Mouse (Mus musculus): Measurements from ENCODE around the gene Tenm2. TPM values are rescaled to one million over a fixed set of nuclear protein-coding genes. Genes with fewer than 3 reads are reported as not detected.

Tenm2 gene
- total RNA-seq (2021): 10 to 100 TPM; 73.5 to 92.9 TPM

DNA sequence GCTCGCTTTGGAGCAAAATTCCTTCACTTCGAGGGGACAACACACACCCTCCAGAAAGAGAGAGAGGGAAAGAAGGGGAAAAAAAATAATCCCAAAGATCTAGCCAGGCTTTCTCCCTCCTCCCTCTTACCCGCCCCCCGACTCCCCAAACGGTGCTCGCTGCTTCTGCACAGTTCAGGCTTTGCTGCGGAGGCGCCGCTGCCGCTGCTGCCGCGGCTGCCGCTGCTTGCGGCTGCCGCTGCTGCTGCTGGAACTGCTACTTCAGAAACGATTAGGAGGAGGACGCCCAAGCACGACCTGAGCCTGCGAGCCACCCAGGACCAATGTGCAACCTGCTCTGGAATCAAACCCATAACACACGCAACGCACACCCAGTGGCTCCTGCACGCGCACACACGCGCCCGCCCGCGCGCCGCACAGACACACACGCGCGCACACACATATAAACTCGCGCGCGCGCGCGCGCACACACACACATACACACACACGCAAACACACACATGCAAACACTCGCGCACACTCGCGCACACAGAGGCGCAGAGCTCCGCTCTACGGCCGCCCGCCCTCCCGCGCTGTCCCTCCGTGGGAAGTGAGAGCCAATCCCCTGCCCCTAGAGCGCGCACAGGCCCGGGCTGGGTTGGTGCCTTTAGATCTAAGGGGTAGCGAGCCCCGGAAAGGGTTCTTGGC is at the start of gene Tenm2:
Tenm2 (minus strand) TSS at position 51 of the 687 bp plus-strand sequence.
- peak; percentile 83 for DNase-seq (ENCODE audit: low spot score in 2 of 2)
- intact Hi-C loops (cut with DNase I): loop anchor here (5.0 to 10.0 kb wide), 3 partner anchors 199 to 559 kb away; no protein-coding TSS in a partner anchor

DNA sequence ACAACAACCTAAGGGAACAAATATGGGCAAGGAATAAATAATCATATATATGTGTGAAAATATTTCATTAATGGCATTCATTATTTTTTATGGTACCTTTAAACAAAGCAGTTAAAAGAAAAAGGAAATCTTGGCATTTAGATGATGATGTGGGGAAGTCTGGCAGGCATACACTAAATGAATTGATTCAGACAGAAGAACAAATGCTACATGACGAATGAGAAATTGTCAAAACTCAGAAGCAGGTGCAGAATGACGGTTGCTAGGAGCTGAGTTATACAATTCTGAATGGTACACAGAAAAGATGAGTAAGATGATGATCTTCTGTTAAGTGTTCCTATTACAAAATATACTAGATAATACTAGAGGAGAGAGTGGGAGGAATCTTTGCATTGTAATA is 49.4 kb upstream of the Tenm2 start:
- peak in 1 of 2 experiments; percentile 4 for DNase-seq (ENCODE audit: low spot score in 2 of 2)
- intact Hi-C loops (cut with DNase I): no loop called here

DNA sequence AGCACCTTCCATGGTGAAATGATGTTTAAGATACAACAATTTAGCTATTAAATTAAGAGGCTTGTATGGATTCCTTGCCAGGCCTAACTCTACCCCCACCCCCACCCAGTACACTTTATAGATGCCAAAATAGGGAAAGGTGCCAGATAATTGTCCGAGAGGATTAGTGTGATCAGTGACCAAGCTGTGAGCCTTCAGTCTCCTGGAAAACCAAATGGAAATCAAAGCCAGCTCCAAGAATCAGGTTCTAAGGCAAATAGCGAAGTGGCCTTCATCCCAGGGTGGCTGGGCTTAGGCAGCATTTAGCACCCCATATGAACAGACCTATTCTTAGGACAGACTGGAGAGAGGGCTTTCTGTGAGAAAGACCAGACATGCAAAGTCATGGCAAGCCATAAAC is 13.0 kb upstream of the Tenm2 start:
- intact Hi-C loops (cut with DNase I): no loop called here
- DNase-seq (ENCODE audit: low spot score in 2 of 2): no peak

DNA sequence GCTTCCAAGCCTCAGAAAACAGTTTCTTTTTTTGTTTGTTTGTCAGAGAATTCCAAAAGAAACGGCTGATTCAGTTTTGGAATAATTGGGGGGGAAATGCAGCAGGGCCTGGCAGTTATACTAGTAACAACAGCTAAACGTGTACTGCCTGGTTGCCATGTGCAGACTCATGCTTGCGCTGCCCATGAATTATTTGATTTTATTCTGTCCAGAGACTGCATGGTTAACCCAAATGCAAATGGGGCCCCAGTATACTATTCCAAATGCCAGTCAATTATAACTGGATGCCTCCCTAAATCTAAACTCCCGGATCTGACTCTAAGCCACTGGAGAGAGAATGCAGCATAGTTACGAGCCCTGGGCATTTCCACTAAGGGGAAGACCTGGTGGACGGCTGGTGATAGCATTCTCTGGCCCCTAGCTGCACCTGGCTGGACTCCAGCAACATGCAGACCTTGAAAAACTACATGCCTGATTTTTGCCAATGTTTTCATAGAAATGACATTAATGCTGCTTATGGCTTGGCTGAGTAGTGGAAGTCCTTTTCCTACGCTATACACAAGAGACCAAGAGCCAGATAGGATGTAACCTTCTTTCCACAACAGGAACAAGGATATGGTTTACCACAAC is 1.4 kb upstream of the Tenm2 start:
- DNase-seq (ENCODE audit: low spot score in 2 of 2): peak; percentile 29 to 63
- intact Hi-C loops (cut with DNase I): loop anchor here (5.0 to 10.0 kb wide), 3 partner anchors 198 to 560 kb away; no protein-coding TSS in a partner anchor

DNA sequence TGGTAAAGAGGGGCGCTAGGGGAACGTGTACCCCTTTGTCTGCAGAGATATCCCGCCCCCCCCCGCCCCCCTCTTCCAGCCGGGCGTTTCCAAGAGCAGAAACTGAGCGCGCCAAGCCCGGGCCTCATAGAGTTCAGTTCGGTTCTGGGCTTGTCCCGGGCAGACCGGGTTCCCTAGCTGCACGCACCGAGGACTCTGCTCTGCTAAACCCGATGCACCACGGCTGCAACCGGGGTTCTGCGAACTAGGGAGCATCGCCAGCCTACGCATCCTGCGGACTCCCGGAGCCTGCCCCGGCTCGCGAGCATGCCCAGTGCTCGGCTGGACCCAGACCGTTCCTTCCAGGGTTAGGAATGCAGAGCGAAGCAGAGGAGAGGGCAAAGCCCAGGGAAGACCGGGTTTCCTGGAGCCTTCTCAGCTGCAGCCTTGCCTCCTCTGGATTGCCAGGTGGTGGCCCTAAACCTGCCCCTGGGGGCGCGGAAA is 878 bp upstream of the Tenm2 start:
- intact Hi-C loops (cut with DNase I): loop anchor here (5.0 to 10.0 kb wide), 3 partner anchors 198 to 559 kb away; no protein-coding TSS in a partner anchor
- peak; percentile 71 to 77 for DNase-seq (ENCODE audit: low spot score in 2 of 2)

DNA sequence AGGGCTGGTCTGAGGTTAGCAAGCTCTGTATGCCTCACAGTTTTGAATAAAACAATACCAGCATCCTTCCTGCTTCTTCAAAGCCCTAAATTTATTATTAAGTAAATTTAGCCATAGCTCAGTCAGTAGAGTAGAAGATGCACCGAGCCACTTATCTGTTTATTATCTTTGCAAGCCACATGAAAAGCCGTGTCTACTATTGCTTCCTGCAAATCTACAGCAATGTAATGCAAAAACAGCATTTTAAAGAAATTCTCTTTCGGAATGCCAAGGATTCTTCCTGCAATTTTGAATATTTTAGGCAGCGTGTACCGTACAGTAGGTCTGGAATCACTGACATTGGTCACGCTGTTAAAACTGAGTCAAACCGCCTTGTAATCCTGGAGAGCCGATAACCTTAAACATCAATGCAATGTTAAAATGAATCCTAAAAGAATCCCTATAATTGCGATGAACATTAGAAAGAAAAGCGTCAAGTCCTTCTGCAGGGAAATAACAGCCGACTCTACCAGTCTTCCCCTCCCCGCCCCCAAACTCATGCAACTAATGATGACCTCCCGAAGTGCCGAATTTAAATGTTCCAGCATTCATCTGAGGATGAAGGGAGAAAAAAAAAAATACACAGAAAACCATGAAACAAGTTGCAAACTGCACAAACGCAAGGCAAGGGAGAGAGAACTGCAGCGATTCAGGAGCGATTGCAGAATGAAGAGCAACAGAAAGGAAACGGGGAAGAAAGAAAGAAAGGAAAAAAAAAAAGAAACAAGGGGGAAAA is 556 bp downstream of the Tenm2 start:
- intact Hi-C loops (cut with DNase I): loop anchor here (5.0 to 10.0 kb wide), 3 partner anchors 200 to 558 kb away; no protein-coding TSS in a partner anchor
- peak in 1 of 2 experiments; percentile 35 for DNase-seq (ENCODE audit: low spot score in 2 of 2)

DNA sequence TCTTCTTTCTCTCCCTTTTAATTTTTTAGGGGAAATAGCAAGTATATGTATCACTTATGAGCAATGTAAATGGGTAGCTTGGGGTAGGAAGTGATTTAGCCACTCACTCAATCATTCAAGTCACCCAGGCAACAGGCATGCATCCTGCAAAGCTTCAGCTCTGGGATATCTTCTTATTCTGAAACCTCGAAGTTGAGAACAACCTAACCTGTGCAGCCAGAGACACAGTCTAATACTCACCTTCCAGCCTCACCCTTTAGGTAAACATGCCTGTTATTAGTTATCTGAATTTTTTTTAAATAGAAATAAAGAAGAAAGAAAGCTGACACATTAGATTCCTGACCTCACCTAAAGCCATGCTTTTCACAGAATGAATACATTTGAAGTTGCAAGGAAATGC is 8.4 kb downstream of the Tenm2 start:
- intact Hi-C loops (cut with DNase I): no loop called here
- DNase-seq (ENCODE audit: low spot score in 2 of 2): no peak

DNA sequence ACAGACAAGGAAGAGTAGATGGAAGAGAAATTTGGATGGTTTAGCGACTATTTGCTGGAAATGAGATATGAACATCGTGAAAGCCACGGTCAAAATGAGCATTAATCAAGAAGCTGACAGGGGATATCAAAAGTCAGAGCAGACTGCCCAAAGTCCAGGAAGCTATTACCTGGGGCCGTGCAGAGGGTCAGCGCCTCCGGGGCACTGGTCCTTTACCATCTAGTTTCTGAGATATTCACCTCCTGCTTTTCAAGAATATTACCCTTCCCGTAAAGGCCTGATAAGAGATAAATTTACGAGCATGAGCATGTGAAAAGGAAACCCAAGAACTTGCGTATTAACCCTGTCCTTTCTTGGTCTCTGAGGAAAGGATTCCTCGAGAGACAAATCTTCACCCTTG is 8.8 kb downstream of the Tenm2 start:
- no peak for DNase-seq (ENCODE audit: low spot score in 2 of 2)
- intact Hi-C loops (cut with DNase I): no loop called here

DNA sequence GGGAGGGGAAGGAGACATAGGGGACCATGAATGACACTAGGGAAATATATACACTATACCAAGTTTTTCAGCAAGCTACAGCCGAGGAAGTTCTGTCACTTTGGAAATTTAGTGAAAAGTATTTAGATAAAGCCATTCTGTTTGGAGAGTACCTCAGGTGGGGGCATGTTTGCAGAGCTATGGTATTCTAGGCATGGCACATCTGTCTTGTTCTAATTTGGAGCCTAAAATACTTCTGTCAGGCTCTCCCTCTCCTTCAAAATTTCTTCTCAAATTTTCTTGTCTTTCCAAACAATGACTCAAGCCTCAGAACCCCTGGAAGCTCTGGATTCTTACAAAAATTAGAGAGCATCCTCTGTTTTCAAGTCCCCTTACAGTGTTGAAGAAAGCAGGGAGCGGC is 13.0 kb downstream of the Tenm2 start:
- intact Hi-C loops (cut with DNase I): no loop called here
- DNase-seq (ENCODE audit: low spot score in 2 of 2): peak in 1 of 2 experiments; percentile 71

DNA sequence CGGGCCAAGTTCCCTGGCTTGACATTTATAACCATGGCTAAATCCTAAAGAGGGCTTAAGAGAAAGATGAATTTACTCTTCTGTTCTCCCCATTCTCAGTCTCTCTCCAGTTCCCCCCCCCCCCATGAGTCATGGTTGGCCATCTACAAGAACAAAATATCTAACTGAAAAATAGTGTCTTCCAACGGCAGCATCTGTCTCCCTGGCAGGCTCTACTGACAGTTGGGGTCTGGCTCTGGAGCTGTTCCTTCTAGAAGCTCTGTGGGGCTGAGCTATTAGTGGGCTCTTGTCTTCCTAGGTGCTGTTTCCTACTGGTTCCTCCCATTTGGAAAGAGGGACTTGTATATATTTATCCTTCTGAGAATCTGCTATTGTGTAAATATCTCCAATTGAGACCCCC is 13.7 kb downstream of the Tenm2 start:
- peak in 1 of 2 experiments; percentile 82 for DNase-seq (ENCODE audit: low spot score in 2 of 2)
- intact Hi-C loops (cut with DNase I): no loop called here

DNA sequence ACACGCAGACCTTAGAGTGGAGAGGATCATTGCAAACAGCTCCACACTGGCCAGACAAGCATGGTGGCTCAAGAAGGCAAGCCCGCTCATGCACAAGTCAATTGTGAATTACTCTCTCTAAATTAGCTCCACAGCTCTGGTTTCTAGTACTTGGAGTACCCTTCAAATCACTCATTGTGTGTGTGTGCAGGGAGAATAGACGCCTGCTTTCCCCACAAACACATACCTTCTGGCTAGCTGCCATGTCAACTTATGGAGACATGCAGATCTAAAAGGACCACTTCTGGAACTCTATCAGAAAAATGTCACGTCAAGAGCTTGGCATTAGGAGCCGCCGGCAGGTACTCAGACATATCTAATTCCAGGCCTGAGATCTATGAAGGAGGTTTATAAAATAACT is 14.8 kb downstream of the Tenm2 start:
- intact Hi-C loops (cut with DNase I): no loop called here
- DNase-seq (ENCODE audit: low spot score in 2 of 2): no peak

DNA sequence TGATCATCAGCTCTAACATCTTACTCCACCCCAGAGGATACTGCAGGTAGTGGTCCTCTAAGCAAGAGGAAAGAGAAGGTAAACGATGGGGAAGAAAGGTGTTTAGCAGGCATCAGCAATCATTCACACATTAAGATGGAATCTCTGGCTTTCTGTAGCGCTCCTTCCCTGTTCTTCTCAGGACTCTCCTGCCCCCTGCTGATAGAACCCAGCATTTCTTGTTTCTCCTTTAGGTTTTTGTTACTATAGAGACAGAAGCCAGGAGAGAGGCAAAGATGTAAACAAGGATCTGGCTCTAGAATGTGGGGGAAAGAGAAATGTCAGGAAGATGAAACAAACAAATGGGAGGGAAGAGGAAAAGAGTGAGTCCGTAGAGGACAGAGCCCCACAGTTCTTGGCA is 49.6 kb downstream of the Tenm2 start:
- intact Hi-C loops (cut with DNase I): loop anchor here (5.0 kb wide), 2 partner anchors 199 to 494 kb away; no protein-coding TSS in a partner anchor
- peak; percentile 74 to 89 for DNase-seq (ENCODE audit: low spot score in 2 of 2)

DNA sequence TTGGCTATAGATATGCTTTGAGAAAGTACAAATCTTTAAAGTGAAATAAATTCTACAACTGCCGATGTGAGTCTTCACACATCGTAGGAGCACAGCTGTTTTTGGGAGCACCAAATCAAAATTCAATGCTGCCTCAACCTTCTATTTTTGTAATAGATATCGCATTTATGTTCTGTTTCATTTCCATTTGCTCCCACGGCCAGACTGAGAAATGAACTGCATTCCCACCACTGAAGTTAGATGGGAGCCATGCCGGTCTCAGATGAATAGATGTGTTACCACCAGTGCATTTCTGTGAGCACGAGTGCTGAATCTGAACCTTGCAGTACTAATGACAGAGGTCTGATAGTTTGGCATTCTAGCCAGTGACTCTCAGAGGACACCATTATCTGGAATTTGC is 58.3 kb downstream of the Tenm2 start:
- DNase-seq (ENCODE audit: low spot score in 2 of 2): peak in 1 of 2 experiments; percentile 51
- intact Hi-C loops (cut with DNase I): no loop called here

DNA sequence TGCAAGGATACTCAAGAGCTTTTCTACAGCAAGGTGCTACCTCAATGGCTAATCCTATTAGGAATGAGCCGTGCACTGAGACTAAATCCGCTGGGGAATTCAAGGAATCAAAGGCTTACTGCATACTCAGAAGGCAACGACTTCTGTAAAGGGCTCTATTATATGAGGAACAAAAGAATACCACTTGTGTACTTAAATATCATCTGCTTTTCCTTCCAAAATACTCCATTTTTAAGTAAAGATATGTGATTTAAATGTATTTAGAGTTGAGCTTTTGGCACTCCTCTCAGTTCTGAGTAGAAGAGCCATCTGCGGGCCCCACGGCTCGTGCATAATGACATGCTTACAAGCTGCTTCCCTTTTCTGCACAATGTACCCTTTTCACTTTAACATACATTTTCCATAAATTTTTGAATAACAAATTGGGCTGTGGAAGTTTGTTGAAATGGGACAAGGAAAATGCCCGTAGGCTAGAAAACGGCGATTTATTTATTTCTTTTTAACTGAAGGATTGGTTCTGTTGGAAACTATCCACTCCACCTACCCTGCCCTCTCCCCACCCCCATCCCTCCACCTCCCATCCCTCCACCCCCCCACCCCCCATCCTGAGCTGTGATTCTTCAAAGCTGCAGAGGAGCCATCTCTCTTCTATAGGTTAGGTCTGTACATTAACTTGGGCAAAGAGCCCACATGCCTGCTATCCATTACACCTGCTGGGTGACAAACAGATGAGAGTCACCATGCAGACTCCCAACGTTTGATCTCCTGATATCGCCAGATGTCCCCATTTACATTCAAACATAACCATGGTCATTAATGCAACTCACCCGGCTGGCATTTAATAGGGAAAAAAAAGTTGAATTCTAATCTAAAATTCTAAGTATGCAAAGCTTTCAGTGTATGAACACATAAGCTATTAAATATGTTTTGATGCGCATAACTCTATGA is 81.6 kb downstream of the Tenm2 start:
- intact Hi-C loops (cut with DNase I): no loop called here
- peak; percentile 57 to 88 for DNase-seq (ENCODE audit: low spot score in 2 of 2)

DNA sequence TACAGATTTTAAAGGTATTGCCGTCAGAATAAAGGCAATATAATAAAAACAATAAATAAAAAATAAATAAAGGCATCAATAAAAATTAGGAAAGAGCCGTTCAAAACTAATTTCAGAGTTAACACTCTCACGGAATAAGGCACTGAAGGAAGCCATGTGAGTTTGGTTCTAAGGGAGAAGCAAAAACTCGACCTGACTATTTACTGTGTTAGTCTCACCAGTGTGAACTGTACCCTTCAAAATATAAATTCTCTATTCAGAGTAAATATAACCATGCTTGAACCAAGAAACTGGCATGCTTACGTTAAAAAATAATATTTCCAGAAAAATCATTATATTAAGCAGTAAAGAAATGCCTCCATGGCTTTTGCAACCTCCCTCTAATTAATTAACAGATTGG is 82.4 kb downstream of the Tenm2 start:
- DNase-seq (ENCODE audit: low spot score in 2 of 2): no peak
- intact Hi-C loops (cut with DNase I): no loop called here

DNA sequence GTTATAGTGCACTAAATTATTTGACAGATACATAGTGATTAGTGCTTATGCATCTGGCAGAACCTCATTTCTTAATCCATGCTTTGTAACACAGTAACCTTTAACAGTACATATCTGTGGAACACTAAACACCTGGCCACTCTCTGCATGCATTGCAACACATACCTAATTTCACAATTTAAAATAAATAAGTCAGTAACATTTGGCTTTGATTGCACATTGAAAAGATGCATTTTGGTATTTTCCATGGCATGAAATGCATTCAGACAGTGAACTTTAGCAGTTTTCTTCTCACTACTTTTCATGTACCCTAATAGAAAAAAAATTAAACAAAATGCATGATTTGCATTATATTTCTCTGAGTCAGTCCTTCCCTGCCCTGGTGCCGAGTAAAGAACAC is 85.8 kb downstream of the Tenm2 start:
- intact Hi-C loops (cut with DNase I): no loop called here

DNA sequence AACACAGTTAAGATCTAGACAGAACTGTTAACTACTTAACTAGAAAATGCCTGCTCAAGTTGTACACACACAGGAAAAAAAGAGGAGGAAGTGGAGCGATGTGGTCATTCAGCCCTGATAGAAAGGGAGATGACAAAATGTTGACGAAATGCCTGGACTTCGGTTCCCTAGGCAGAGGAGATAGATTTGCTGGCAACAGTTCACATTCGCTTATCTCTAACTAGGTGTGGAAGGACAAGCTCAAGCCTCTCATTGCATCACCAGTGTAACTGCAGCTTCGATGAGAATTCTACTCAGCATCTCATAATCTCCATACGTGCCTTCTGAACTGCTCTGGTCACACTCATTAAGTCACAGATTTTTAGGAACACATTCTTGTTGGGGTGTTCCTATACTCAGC is 91.8 kb downstream of the Tenm2 start:
- intact Hi-C loops (cut with DNase I): no loop called here

More for the DNA sequence above, 85.8 kb downstream of the Tenm2 start:
- no peak for DNase-seq (ENCODE audit: low spot score in 2 of 2)

DNA sequence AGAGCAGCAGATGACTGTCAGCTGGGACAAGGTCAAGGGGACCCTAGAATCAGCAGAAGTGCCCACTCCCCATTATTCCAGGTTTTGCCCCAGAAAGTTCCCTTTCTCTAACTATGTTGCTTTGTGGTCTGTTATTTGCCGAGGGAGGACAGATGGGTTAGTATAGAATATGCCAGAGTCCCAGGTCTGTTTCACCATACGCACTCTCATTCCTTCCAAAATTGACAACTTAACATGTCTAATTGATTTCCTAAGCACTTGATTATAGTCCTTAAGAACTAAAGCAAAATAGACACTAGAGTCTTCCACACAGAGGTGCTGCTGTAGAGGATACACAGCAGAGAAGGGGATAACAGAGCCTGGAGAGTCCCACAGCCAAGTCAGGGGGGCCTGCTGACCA is 92.3 kb downstream of the Tenm2 start:
- intact Hi-C loops (cut with DNase I): no loop called here
- no peak for DNase-seq (ENCODE audit: low spot score in 2 of 2)

More for the DNA sequence above, 91.8 kb downstream of the Tenm2 start:
- DNase-seq (ENCODE audit: low spot score in 2 of 2): no peak

DNA sequence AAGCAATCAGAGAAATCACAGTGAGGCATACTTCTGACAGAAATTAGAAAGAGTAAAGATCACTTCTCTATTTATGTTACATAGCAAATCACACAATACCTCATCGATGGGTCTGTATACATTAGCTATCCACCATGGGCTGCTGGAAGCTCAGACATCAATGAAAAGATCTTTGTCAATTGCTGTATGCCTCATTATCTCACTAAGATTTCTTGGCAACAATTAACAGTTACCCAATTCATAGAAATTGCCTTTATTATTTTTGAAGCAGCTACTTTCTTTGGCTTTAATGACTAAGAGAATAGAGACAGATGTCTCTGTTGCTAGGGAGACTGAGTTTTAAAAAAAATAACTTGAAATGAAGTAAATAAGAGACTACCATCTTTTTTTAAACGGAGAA is 106.9 kb downstream of the Tenm2 start:
- no peak for DNase-seq (ENCODE audit: low spot score in 2 of 2)
- intact Hi-C loops (cut with DNase I): no loop called here
